Mouse (Mus musculus) forebrain, postnatal 0 days (tissue): ENCODE measurements around the gene Slc23a2. TPM values are rescaled to one million over a fixed set of nuclear protein-coding genes. Genes with fewer than 3 reads are reported as not detected.
A peak's percentile ranks its signal among the peaks of the same experiment; 100 is the strongest.

Source experiments
- ATAC-seq: fragments of 200-750 bp; cut with Nextera tagmentation; 2 replicates; pipeline ENCODE4 v1.8.0; 2017; ENCODE audit warnings: mild to moderate bottlenecking, moderate library complexity
- DNase-seq: peaks from one replicate; pipeline ENCODE4 v3.0.0-alpha.2; 2015
- H3K27ac ChIP-seq: fragments of 300-500 bp; sonication (generic); 2 replicates; pipeline ENCODE4 v1.5.1; 2014; ENCODE audit warnings: low read depth, mild to moderate bottlenecking, antibody characterized with exemption, low read length, moderate library complexity, mixed read lengths
- H3K27me3 ChIP-seq: fragments of 300-500 bp; sonication (generic); 2 replicates; pipeline ENCODE4 v1.6.1; 2014; ENCODE audit warnings: mild to moderate bottlenecking, low read length, mixed read lengths; ENCODE audit not compliant: insufficient read depth
- H3K36me3 ChIP-seq: fragments of 300-500 bp; sonication (generic); 2 replicates; pipeline ENCODE4 v1.6.1; 2014; ENCODE audit warnings: mild to moderate bottlenecking, moderate library complexity; ENCODE audit not compliant: insufficient read depth
- H3K4me1 ChIP-seq: fragments of 300-500 bp; sonication (generic); 2 replicates; pipeline ENCODE4 v1.6.1; 2014; ENCODE audit warnings: antibody characterized with exemption; ENCODE audit not compliant: insufficient read depth
- H3K4me2 ChIP-seq: fragments of 300-500 bp; sonication (generic); 2 replicates; pipeline ENCODE4 v1.6.1; 2014; ENCODE audit warnings: low read depth, mild to moderate bottlenecking, moderate library complexity
- H3K4me3 ChIP-seq: fragments of 300-500 bp; sonication (generic); 2 replicates; pipeline ENCODE4 v1.5.1; 2014; ENCODE audit warnings: low read depth, low read length, mixed read lengths
- H3K9ac ChIP-seq: fragments of 300-500 bp; sonication (generic); 2 replicates; pipeline ENCODE4 v1.6.1; 2014; ENCODE audit warnings: mild to moderate bottlenecking
- H3K9me3 ChIP-seq: fragments of 300-500 bp; sonication (generic); 2 replicates; pipeline ENCODE4 v1.6.1; 2016; ENCODE audit warnings: low read length
- CTCF ChIP-seq: sonication (generic); IDR thresholded peaks from 2 replicates; pipeline ENCODE4 v1.5.1; 2016; ENCODE audit warnings: antibody characterized with exemption, control low read depth, low read depth
- WGBS: fragments of 180-500 bp; shearing (Covaris S2); extraction: QIAGEN DNeasy Blood & Tissue Kit; methylation state at CpG from one replicate; pipeline ENCODE4 v1.1.7; 2014; 5-methylcytosine and 5-hydroxymethylcytosine counted together
- polyA plus RNA-seq: library from polyadenylated mRNA; unstranded; fragments of >200 nt; fragmentation: Nextera tagmentation; extraction: Ambion mirVana; gene quantifications from 2 replicates; pipeline ENCODE4 v1.2.1, GENCODE M21; 2015
- total RNA-seq: library from RNA; depleted of rRNA; stranded (reverse); fragments of >200 nt; gene quantifications from 2 replicates; pipeline ENCODE4 v1.2.3, GENCODE M21; 2014

Slc23a2 gene
- total and polyA plus RNA-seq, 2 experiments from 2014 or later = 36.2 to 57.2 TPM

- H3K27me3 ChIP-seq = no peaks in the 10 kb centered on the region
- peaks cover 12% of the 10 kb centered on the region for H3K4me1 ChIP-seq
- H3K27ac ChIP-seq = peak overlapping the region; percentile 85
- peak; percentile 64 for DNase-seq
- TF ChIP-seq CTCF = no peak
- H3K36me3 ChIP-seq = no peaks in the 10 kb centered on the region
- H3K4me3 ChIP-seq = peak overlapping the region; percentile 60
- H3K9ac ChIP-seq = peak overlapping the region; percentile 57
- whole genome bisulfite sequencing = 7% methylated on average over 23 of the region's 23 CpGs
- H3K4me2 ChIP-seq = peak overlapping the region; percentile 86
- H3K9me3 ChIP-seq = no peaks in the 10 kb centered on the region
- no peak for ATAC-seq
Observed at GRCm38 (mm10) chr2:132030418-132031363, 114.2 kb downstream of the Slc23a2 start.

GRCm38 (mm10) chr2:132029646-132030417, 115.1 kb downstream of the Slc23a2 start, which contains the start of gene Rassf2:
TSS of gene Rassf2 (minus strand) at chr2:132030258.
- Histone ChIP-seq H3K27ac (peak within 1 kb of the TSS; percentile 85), H3K4me2 (peak within 1 kb of the TSS; percentile 86), H3K27me3 (no peaks in the 10 kb centered on the region), H3K9ac (peak within 1 kb of the TSS; percentile 57), H3K9me3 (no peaks in the 10 kb centered on the region), H3K4me1 (peaks cover 12% of the 10 kb centered on the region), H3K4me3 (peak within 1 kb of the TSS; percentile 60), H3K36me3 (no peaks in the 10 kb centered on the region)
- DNase-seq = peak; percentile 88
- peak; percentile 88 for ATAC-seq
- 3% methylated on average over 46 of the region's 48 CpGs for WGBS
- TF ChIP-seq CTCF = peak; percentile 38

- peak; percentile 12 for ATAC-seq
- no peak for TF ChIP-seq CTCF
- Histone ChIP-seq H3K4me3 (peak overlapping the region; percentile 60), H3K27me3 (no peaks in the 10 kb centered on the region), H3K9ac (peak overlapping the region; percentile 57), H3K27ac (peak overlapping the region; percentile 85), H3K36me3 (no peaks in the 10 kb centered on the region), H3K4me2 (peak overlapping the region; percentile 86), H3K4me1 (peaks cover 12% of the 10 kb centered on the region), H3K9me3 (no peaks in the 10 kb centered on the region)
- DNase-seq = peak; percentile 59
- WGBS = 2% methylated on average over 36 of the region's 36 CpGs
Observed at GRCm38 (mm10) chr2:132028894-132029605, 115.9 kb downstream of the Slc23a2 start.

- Histone ChIP-seq H3K4me1 (peaks cover 12% of the 10 kb centered on the region), H3K9me3 (no peaks in the 10 kb centered on the region), H3K4me2 (peak overlapping the region; percentile 86), H3K36me3 (no peaks in the 10 kb centered on the region), H3K27me3 (no peaks in the 10 kb centered on the region), H3K27ac (no peak overlapping the region), H3K9ac (no peak overlapping the region), H3K4me3 (peak overlapping the region; percentile 60)
- ATAC-seq (no peak), DNase-seq (no peak)
- no peak for TF ChIP-seq CTCF
- 33% methylated on average over 5 of the region's 5 CpGs for WGBS
Observed at GRCm38 (mm10) chr2:132028107-132028506, 116.8 kb downstream of the Slc23a2 start.

- Histone ChIP-seq H3K4me2 (peak overlapping the region; percentile 86; the same call in 1 of the 2 replicates), H3K9me3 (no peaks in the 10 kb centered on the region), H3K4me3 (no peak overlapping the region), H3K4me1 (peaks cover 12% of the 10 kb centered on the region), H3K27ac (no peak overlapping the region), H3K27me3 (no peaks in the 10 kb centered on the region), H3K9ac (no peak overlapping the region), H3K36me3 (no peaks in the 10 kb centered on the region)
- ATAC-seq (no peak), DNase-seq (no peak)
- 74% methylated on average over 5 of the region's 5 CpGs for WGBS
- no peak for TF ChIP-seq CTCF
Observed at GRCm38 (mm10) chr2:132027366-132027765, 117.5 kb downstream of the Slc23a2 start.

GRCm38 (mm10) chr2:132024028-132024427, 120.9 kb downstream of the Slc23a2 start:
- no peak overlapping the region for H3K27ac ChIP-seq
- ATAC-seq (no peak), DNase-seq (no peak)
- 95% methylated on average over 4 of the region's 4 CpGs for WGBS
- no peaks in the 10 kb centered on the region for H3K36me3 ChIP-seq
- no peaks in the 10 kb centered on the region for H3K27me3 ChIP-seq
- H3K9me3 ChIP-seq = no peaks in the 10 kb centered on the region
- no peak overlapping the region for H3K4me2 ChIP-seq
- peaks cover 8% of the 10 kb centered on the region; the same call in 1 of the 2 replicates for H3K4me1 ChIP-seq
- no peak overlapping the region for H3K9ac ChIP-seq
- H3K4me3 ChIP-seq = no peak overlapping the region
- no peak for TF ChIP-seq CTCF
